Mouse (Mus musculus) hindbrain, embryonic 13.5 days (tissue): ENCODE data around the gene Sp6. TPM values are rescaled to one million over a fixed set of nuclear protein-coding genes. Genes with fewer than 3 reads are reported as not detected.

ENCODE experiments used
- ATAC-seq: fragments of 200-750 bp; cut with Nextera tagmentation; 2 replicates; pipeline ENCODE4 v1.8.0; 2017; ENCODE audit warnings: moderate TSS enrichment; ENCODE audit not compliant: low FRiP score
- H3K27ac ChIP-seq: fragments of 300-500 bp; sonication (generic); 2 replicates; pipeline ENCODE4 v1.5.1; 2015; ENCODE audit warnings: inconsistent platforms, mild to moderate bottlenecking, moderate library complexity
- H3K27me3 ChIP-seq: fragments of 300-500 bp; sonication (generic); 2 replicates; pipeline ENCODE4 v1.6.1; 2015; ENCODE audit warnings: mild to moderate bottlenecking, inconsistent platforms
- H3K36me3 ChIP-seq: fragments of 300-500 bp; sonication (generic); 2 replicates; pipeline ENCODE4 v1.6.1; 2015; ENCODE audit warnings: mild to moderate bottlenecking, inconsistent platforms
- H3K4me1 ChIP-seq: fragments of 300-500 bp; sonication (generic); replicated peaks from 2 replicates; pipeline ENCODE4 v1.6.1; 2015; ENCODE audit warnings: inconsistent platforms
- H3K4me2 ChIP-seq: fragments of 300-500 bp; sonication (generic); 2 replicates; pipeline ENCODE4 v1.6.1; 2015; ENCODE audit warnings: inconsistent platforms, mild to moderate bottlenecking, moderate library complexity
- H3K4me3 ChIP-seq: fragments of 300-500 bp; sonication (generic); 2 replicates; pipeline ENCODE4 v1.5.1; 2015; ENCODE audit warnings: mild to moderate bottlenecking, inconsistent platforms
- H3K9ac ChIP-seq: fragments of 300-500 bp; sonication (generic); 2 replicates; pipeline ENCODE4 v1.6.1; 2015; ENCODE audit warnings: mild to moderate bottlenecking, inconsistent platforms
- H3K9me3 ChIP-seq: fragments of 300-500 bp; sonication (generic); 2 replicates; pipeline ENCODE4 v1.6.1; 2016; ENCODE audit warnings: inconsistent platforms
- WGBS: fragments of 180-500 bp; shearing (Covaris S2); methylation state at CpG from one replicate; pipeline ENCODE4 v1.1.7; 2015; 5-methylcytosine and 5-hydroxymethylcytosine counted together
- polyA plus RNA-seq: library from polyadenylated mRNA; unstranded; fragments of >200 nt; fragmentation: Nextera tagmentation; extraction: Ambion mirVana; gene quantifications from 2 replicates; pipeline ENCODE4 v1.2.1, GENCODE M21; 2015

Sp6 gene
- polyA plus RNA-seq, 1 experiment from 2014 or later, result 0.29 TPM

DNA sequence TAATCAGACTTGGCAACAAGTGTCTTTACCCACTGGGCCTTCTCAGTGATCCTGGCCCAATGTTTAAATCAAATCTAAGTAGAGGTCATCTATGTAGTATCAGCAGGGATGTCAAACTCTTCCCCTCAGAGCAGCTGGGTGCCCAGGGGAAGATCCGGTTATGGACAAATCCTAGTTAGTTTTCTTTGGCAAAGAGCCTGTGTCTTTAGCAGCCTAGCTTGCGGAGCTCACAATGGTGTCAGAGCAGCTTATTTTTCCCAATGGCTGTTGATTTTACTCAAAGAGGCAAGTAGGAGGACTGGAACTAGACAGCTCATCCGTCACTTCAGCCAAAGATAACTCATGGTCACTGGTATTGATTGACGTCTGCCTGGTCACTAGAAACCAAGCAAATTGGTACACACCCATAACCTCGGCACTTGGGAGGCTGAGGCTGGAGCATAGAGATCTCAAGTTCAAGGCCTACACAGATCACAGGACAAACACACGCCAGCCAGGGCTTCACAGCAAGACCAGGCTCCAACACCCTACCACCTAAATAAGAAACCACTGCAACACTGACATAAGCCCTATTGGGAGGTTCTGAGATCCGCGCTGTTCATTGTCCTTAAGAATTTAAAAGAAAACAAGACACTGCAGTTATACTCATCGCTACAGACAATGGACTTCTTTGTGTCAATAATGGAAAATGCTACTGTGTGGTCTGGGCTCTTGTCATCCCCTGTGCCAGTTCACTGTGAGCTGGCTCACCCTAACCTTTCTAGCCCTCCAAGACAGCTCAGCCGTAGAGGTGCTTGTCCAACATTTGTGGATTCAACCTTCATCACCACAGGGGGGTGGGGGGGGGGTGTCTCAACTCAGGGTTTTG, 37.4 kb upstream of the Sp6 start:
- Histone ChIP-seq H3K27ac (peak overlapping the region; percentile 98), H3K4me2 (peak overlapping the region; percentile 81), H3K27me3 (no peaks in the 10 kb centered on the region), H3K9ac (peak overlapping the region; percentile 87), H3K9me3 (no peaks in the 10 kb centered on the region), H3K4me1 (peaks cover 64% of the 10 kb centered on the region), H3K4me3 (peak overlapping the region; percentile 82), H3K36me3 (no peaks in the 10 kb centered on the region)
- ATAC-seq, result no peak
- WGBS, result 76% methylated on average over 10 of the region's 10 CpGs

DNA sequence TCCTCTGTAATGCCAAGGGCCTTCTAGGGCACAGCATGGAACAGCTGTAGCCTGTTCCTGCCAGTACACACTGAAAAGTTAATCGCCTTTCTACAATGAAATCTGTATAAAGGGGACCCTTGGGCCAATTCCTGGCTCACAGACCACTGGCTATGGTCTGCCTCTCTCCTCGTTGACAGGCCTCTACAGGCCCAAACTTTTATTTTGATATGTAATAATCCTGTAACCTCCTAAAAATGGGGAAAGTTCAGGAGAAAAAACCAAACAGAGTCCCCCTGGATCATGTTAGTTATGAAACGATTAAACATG, 36.9 kb upstream of the Sp6 start:
- Histone ChIP-seq H3K27ac (peak overlapping the region; percentile 98), H3K4me1 (peaks cover 61% of the 10 kb centered on the region), H3K9me3 (no peaks in the 10 kb centered on the region), H3K36me3 (no peaks in the 10 kb centered on the region), H3K9ac (peak overlapping the region; percentile 87), H3K4me3 (peak overlapping the region; percentile 82), H3K27me3 (peaks cover 2% of the 10 kb centered on the region; the same call in 1 of the 2 replicates), H3K4me2 (peak overlapping the region; percentile 81)
- 48% methylated on average over 3 of the region's 3 CpGs for WGBS
- ATAC-seq, result no peak

DNA sequence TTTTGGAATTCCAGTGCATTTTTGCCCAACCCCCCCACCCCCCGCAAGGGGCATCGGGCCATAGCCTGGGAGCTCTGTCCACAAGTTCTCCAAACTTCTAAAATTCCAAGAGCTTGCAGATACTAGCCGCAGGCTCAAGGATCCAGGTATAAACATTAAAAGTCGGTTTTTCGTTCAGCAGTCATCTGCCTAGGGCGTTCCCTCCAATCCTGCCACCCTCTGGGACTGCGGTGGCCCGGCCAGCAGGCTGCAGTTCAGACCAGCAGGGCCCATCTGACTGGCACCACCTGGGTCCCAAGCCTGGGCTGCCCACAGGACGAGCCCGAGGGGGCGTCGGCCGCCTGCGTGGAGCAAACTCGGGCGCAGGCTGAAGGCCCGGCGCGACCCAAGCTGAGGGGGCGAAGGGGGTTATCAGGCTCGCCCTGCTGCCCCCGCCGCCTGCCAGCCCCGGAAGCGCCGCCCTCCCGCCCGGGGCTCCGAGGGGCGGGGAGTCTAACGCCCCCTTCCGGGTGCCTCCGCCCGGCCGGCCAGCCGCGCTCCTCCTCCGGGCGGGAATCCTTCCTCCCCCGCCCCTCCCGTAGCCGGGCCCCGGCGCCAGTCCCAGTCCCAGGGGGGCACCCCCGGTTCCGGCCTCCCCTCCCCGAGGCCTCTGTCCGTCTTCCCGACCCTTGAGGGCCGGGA, 36.1 kb upstream of the Sp6 start:
- peak; percentile 78 for ATAC-seq
- H3K27me3 ChIP-seq, result peaks cover 7% of the 10 kb centered on the region; the same call in 1 of the 2 replicates
- H3K27ac ChIP-seq, result peak overlapping the region; percentile 98
- H3K9me3 ChIP-seq, result no peaks in the 10 kb centered on the region
- peak overlapping the region; percentile 87 for H3K9ac ChIP-seq
- no peaks in the 10 kb centered on the region for H3K36me3 ChIP-seq
- H3K4me1 ChIP-seq, result peaks cover 55% of the 10 kb centered on the region
- WGBS, result 1% methylated on average over 34 of the region's 50 CpGs
- H3K4me3 ChIP-seq, result peak overlapping the region; percentile 82
- H3K4me2 ChIP-seq, result peak overlapping the region; percentile 81

DNA sequence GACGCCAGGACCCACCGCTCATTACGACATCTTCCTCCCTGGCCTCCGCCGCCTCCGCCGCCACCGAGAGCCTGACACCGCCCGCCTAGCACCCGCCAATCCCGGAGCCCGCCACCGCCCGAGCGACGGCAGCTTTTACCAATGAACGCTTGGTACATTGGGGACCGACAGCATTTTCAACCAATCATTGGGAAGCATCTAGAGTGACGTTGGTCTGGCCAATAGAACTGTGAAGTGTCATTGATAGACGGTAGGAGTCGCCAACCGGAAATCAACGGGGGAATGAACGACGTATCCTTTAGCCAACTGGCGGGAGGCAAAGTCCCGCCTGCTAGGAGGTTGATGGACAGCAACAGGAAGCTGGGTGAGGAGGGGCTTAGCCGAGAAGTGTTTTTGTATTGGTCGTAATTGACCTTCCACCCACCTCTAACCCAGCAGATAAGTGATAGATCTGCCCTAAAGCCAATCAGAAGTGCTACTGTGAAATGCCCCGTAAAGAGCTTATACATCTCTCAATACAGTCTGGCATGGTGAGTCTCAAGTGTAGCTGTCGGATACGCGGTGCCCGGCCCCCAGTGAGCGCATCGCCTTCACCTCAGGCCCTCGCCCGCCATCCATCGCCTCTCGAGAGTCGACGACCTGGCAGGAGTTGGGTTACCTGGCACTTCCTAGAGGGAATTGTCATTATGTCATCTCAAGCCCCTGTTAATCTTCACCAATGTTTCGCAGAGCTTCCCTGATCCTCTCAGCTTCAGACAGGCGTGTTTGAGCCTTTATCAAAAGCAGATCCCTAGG, 35.4 kb upstream of the Sp6 start:
- Histone ChIP-seq H3K4me2 (peak overlapping the region; percentile 83), H3K4me3 (peak overlapping the region; percentile 82), H3K27me3 (peaks cover 7% of the 10 kb centered on the region; the same call in 1 of the 2 replicates), H3K36me3 (no peaks in the 10 kb centered on the region), H3K27ac (peak overlapping the region; percentile 98), H3K9me3 (no peaks in the 10 kb centered on the region), H3K9ac (peak overlapping the region; percentile 87), H3K4me1 (peaks cover 52% of the 10 kb centered on the region)
- peak; percentile 97 for ATAC-seq
- under 1% methylated on average over 45 of the region's 45 CpGs for WGBS

DNA sequence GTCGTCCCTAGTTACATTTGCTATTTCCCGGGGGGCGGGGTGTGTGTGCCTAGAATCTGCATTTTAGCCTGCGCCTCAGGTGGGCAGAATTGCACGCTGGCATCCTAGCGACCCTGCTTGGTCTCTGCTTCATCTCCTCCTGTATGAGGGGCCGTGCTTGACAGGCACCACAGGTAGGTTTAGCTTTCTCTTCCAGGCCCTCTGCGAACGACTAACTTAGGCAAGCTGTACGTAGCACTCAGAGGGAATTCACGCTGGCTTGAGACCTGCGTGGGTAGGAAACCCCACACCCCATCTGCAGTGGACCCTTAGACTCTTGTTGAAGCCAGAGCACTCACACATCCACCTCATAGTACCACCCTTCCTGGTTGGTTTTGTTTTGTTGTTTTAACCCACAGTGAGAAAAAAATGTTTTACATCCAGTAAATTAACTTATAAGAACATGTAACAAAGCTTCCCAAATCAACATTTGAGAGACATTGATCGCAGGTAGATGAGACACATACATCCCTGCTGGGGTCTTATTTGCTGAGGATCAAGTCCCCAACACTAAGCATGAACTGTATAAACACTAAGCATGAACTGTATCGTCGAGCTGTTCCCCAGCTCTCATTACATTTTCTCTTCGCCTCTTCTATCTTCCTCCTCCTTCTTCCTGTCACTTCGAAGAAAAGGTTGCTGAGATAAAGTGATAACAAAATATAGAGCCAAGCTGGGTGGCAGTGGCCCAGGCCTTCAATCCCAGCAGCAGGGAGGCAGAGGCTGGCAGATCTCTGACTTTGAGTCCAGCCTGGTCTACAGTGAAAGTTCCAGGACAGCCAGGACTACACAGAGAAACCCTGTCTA, 34.6 kb upstream of the Sp6 start:
- Histone ChIP-seq H3K9ac (peak overlapping the region; percentile 83), H3K9me3 (no peaks in the 10 kb centered on the region), H3K36me3 (no peaks in the 10 kb centered on the region), H3K27ac (peak overlapping the region; percentile 91), H3K4me1 (peaks cover 43% of the 10 kb centered on the region), H3K4me2 (peak overlapping the region; percentile 83), H3K27me3 (peaks cover 7% of the 10 kb centered on the region), H3K4me3 (peak overlapping the region; percentile 82)
- no peak for ATAC-seq
- WGBS, result 31% methylated on average over 17 of the region's 17 CpGs

DNA sequence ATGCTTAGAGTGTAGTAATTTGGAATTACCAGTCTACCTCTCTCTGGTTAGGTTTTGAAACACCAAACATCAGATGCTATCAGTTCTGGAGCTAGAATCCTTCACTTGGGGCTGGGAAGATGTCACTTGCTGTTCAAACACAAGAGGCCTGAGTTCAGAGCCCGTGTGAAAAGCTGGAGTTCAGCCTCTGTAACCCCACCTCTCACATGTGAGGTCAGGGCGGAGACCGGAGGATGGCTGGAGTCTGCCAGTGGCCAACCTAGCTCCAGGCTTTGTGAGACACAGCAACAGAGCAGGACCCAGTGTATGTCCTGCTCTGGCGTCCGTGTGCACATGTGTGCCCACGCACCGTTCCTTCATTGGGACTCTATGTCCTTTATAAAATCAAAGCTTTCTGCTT, 33.9 kb upstream of the Sp6 start:
- Histone ChIP-seq H3K27ac (no peak overlapping the region), H3K9ac (no peak overlapping the region; the same call in 1 of the 2 replicates), H3K36me3 (no peaks in the 10 kb centered on the region), H3K4me1 (peaks cover 36% of the 10 kb centered on the region), H3K9me3 (no peaks in the 10 kb centered on the region), H3K4me3 (no peak overlapping the region), H3K4me2 (no peak overlapping the region), H3K27me3 (peaks cover 14% of the 10 kb centered on the region)
- no peak for ATAC-seq
- 83% methylated on average over 7 of the region's 7 CpGs for WGBS

DNA sequence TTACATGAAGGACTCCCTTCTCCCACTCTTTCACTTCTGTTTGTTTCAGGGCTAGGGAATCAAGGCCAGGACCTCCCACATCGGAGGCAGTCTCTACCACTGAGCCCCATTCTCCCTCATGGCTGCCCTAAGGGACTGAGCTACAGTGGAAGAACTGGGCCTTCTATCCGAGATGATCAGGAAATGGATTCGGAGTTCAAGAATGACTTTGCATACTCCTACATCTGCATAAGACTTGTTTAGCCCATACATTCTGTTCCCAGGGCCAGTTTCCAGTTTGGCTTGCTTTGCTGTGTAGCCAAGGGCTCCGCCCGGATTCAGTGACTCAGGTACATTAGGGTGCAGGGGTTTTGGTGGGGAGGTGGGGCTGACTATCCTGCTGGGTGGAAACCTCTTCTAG, 33.2 kb upstream of the Sp6 start:
- 80% methylated on average over 5 of the region's 5 CpGs for whole genome bisulfite sequencing
- no peak for ATAC-seq

DNA sequence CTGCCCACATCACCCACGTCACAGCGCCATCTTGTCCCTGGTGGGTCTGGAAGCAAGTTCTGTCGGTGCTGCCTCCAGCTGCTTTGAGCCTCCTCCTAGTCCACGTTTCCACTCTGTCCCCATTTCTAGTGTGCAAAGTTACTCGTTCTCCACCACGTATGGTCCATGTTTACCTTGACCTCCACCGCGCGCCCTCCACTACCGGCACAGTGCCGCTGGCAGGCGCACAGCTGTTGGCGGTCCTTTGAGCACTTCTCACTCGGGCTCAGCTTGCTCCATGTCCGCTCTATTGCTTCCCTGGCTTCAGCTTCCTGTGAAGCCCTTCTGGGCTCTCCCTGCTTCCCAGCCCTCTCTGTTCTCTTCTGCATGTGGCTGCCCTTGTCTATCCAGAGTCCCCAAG, 31.7 kb upstream of the Sp6 start:
- 77% methylated on average over 15 of the region's 15 CpGs for WGBS
- no peak overlapping the region for H3K27ac ChIP-seq
- no peaks in the 10 kb centered on the region for H3K36me3 ChIP-seq

More for the DNA sequence above, 33.2 kb upstream of the Sp6 start:
- Histone ChIP-seq H3K4me3 (no peak overlapping the region), H3K4me1 (peaks cover 31% of the 10 kb centered on the region), H3K27ac (no peak overlapping the region), H3K36me3 (no peaks in the 10 kb centered on the region), H3K4me2 (no peak overlapping the region), H3K9ac (no peak overlapping the region), H3K9me3 (no peaks in the 10 kb centered on the region), H3K27me3 (peaks cover 20% of the 10 kb centered on the region)

DNA sequence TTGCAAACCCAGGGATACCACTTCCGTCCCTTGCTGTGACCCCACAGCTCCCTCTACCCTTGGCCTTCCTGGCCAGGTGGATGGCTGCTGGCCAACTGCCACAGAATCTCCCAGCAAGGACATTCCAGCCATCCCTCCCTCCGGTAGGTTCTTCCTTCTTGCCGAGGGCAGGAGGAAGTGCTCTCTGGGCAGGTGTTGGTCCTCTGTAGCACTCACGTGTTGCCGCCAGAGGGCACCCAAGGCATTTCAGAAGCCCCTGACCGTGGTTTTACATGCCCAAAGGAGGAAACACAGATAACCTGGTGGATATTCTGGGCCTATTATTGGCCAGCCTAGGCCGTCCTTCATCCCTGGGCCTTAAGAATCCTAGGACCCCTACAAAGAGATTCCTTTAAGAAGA, 30.8 kb upstream of the Sp6 start:
- 2% methylated on average over 7 of the region's 7 CpGs for WGBS
- no peak overlapping the region for H3K9ac ChIP-seq
- no peaks in the 10 kb centered on the region for H3K9me3 ChIP-seq
- no peaks in the 10 kb centered on the region for H3K36me3 ChIP-seq
- H3K4me1 ChIP-seq, result peaks cover 12% of the 10 kb centered on the region
- peak overlapping the region; percentile 33; the same call in 1 of the 2 replicates for H3K4me2 ChIP-seq
- peaks cover 44% of the 10 kb centered on the region for H3K27me3 ChIP-seq
- no peak overlapping the region for H3K27ac ChIP-seq
- H3K4me3 ChIP-seq, result no peak overlapping the region
- ATAC-seq, result no peak

More for the DNA sequence above, 31.7 kb upstream of the Sp6 start:
- ATAC-seq, result no peak
- no peak overlapping the region for H3K4me3 ChIP-seq
- H3K9me3 ChIP-seq, result no peaks in the 10 kb centered on the region
- peak overlapping the region; percentile 29; the same call in 1 of the 2 replicates for H3K9ac ChIP-seq
- H3K4me1 ChIP-seq, result peaks cover 16% of the 10 kb centered on the region
- H3K4me2 ChIP-seq, result no peak overlapping the region
- H3K27me3 ChIP-seq, result peaks cover 35% of the 10 kb centered on the region

DNA sequence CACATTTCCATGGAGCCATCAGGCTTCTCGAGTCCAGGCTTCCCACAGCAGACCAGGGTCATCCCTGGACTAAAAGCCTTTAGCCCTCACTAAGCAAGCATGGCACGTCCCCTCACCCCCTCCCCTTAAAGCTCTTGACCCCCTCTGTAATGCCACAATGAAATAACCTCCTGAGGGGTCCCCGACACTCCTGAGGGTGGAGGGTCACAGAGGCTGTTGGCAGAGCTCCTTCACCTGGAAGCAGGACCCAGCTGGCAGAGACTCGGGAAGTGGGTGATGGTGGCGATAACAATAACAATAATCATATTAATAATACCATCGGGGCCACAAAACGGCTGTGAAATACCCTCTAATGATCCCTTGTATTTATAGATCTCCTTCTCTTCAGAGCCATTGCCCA, 30.3 kb upstream of the Sp6 start, which contains the start of gene Sp2:
TSS of gene Sp2 (minus strand) at position 101 of the 400 bp plus-strand sequence.
- Histone ChIP-seq H3K4me3 (no peak within 1 kb of the TSS), H3K4me2 (peak within 1 kb of the TSS; percentile 33; the same call in 1 of the 2 replicates), H3K36me3 (no peaks in the 10 kb centered on the region), H3K9me3 (no peaks in the 10 kb centered on the region), H3K27me3 (peaks cover 47% of the 10 kb centered on the region), H3K4me1 (peaks cover 17% of the 10 kb centered on the region), H3K27ac (no peak within 1 kb of the TSS), H3K9ac (no peak within 1 kb of the TSS)
- WGBS, result 79% methylated on average over 7 of the region's 7 CpGs
- ATAC-seq, result no peak

DNA sequence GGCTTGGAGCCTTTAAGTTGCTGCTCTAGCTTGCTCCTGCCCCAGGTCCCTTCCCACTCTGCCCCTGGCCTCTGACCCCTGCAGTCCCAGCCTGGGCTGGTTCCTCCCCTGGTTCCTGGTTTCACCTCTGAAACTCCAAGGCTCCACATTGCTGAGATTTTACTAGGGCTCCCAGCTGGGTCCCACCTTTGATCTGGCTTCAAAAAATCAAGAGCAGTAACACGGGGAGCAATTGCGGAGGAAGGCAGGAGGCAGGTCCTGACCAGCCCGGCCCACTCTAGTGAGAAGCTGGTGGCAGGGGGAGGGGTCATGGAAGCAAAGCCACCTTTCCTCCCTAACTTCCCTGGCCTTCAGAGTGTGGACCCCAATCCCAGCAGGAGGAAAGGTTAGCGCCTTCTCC, 28.3 kb upstream of the Sp6 start:
- H3K27ac ChIP-seq, result no peak overlapping the region
- H3K4me1 ChIP-seq, result peaks cover 18% of the 10 kb centered on the region
- H3K9me3 ChIP-seq, result no peaks in the 10 kb centered on the region
- no peak for ATAC-seq
- H3K4me2 ChIP-seq, result no peak overlapping the region
- no peak overlapping the region for H3K9ac ChIP-seq
- H3K36me3 ChIP-seq, result no peaks in the 10 kb centered on the region
- peaks cover 62% of the 10 kb centered on the region for H3K27me3 ChIP-seq
- WGBS, result 26% methylated on average over 4 of the region's 4 CpGs
- no peak overlapping the region for H3K4me3 ChIP-seq
